Mouse (Mus musculus): ENCODE data around the gene Il34.

Il34 gene

DNA sequence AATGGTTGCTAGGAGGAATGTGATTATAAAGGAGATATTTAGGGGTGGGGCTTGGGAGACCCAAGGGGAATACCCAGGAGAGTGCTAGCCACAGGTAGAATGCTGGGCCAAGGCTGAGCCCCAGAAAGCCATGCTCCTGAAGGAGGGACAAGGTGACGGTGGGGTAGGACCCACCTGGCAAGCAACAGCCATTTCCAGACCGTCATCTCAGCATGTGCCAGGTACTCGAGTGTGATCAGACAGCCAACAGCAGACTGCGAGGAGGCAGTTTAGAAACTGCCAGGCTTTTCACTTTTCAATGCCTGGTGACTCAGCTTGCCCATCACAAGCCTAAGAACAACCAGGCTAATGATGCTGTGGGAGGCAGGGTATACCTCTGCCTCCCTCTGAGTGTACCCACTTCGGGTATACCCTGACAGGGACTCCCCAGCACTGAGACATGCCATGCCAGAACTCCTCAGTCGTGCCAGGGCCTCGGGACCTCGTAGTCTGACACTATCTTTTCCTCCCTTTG lies 74.3 kb downstream of the Il34 start:
- DNase-seq = peak in 1 of 2 experiments; percentile 38

DNA sequence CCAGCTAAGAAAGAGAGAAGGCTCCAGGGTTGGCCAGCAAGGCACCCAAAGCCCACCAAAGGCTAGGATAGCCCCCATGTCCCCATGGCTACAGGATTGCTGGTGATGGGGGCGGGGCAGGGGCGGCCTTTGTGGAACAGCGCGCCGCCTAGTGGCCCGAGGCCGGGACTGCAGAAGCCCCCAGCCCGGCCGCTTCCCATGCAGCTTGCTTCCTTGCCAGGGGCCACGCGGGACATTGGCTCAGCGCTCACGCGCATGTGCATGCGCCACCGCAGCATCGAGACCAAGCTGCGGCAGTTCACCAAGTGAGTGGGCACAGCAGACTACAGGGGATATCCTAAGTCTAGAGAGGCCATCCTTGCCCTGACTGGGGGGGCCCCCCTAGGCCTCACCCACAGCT lies 78.8 kb downstream of the Il34 start:
- DNase-seq = peak; percentile 76 to 85

DNA sequence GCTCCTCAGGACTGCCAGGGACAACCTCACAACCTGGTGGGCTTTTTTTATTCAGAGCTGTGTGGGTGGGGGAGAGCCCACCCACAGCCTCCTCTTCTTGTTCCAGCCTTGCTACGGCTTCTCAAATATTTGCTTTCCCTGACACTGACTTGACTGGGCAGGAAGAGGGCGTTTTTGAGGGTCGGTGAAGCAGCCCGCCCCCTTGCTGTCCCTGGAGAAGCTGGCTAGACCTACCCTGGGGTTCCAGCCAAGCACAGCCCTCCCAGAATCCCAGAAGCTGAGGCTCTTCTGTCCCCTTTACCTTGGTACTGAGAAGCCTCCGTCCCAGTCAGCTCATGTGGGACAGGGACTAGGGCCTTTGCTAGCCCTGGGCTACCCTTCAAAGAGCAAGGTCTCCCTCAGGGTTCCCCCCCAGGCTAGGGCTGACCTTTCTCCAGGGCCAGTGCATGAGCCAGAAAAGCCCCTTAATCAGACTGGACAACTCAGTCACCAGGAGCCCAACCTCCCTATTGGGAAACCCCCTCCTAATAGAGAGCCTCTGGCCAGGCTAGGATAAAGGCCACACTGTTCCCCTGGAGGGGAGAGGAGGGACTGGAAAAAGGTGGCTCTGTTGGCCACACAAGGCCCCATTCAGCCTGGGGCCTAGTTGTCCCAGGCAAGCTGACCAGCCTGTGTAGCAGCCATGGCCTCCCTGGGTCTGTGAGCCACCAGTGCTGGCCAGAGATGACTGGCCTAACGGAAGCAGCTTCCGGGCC lies 80.5 kb downstream of the Il34 start:
- DNase-seq = peak in 1 of 2 experiments; percentile 43

DNA sequence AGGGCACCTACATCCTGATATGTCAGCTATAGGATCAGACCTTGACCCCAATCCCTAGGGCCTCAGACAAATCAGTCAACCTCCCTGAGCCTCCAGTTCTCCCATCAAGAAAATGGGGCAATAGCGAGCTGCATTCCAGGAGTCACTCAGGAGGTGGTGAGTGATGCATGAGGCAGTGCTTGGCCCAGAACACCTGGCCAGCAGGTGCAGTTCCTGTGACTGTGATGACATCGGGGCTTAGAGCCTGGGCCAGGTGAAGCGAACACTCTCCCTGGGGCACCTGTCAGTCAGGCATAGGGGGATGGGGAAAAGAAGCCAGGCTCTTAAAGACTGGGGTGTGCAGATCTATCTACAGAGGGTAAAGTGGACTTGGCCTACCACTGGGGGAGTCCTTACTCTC lies 81.2 kb downstream of the Il34 start:
- DNase-seq = no peak

DNA sequence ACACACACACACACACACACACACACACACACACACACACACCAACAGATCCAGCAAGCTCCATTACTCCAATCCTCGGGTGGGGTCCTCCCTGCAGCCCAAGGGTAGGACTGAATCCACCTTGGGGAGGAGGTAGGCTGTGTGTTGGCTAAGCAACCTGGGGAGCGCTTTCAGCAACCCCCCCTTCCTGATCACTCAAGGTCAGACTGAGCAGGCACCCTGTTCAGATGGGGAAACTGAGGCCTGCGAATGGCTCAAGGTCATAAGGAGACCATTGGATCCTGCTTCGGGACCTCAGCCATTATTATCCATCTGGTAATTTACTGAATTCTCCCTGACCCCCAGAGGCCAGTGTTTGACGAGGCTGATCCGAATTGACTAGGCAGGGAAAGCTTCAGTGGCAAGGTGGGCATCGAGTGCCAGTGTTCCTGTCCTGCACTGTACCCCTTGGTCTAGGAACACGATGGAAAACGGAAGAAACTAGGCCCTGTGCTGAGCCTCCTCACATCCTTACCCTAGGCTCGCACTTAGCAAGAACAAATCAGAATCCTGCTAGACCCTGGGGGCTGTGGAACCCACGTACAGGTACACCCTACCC lies 83.2 kb downstream of the Il34 start:
- DNase-seq = no peak

DNA sequence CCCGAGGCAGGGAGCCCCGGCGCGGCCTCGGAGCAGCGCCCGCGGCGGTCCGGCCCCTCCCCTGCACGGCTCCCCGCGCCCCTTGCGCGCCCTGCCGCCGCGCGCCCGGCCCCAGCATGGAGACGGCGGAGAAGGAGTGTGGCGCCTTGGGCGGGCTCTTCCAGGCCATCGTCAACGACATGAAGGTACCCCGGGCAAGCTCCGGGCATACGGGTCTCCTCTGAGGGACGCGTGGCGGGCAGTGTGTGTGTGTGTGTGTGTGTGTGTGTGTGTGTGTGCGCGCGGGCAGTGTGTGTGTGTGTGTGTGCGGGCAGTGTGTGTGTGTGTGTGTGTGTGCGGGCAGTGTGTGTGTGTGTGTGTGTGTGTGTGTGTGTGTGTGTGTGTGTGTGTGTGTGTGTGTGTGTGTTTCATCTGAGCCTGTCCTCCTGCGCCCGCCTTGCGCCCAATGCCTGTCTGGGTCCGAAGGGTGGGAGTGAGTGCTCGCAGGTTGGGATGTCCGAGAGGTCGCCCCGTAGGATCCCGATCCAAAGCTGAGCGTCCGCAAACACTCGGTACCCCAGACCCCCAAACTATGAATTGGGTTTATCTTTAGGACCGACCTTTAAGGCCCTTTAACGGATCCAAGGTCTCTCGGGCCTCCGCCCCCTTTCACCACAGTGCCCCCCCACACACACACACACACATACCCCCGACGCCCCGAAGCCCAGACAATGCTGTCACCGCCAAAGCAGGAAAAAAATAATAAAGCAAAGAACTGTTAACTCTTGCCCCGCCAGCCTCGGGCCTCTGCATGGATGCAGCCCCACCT lies 83.9 kb downstream of the Il34 start:
- peak; percentile 74 to 76 for DNase-seq

DNA sequence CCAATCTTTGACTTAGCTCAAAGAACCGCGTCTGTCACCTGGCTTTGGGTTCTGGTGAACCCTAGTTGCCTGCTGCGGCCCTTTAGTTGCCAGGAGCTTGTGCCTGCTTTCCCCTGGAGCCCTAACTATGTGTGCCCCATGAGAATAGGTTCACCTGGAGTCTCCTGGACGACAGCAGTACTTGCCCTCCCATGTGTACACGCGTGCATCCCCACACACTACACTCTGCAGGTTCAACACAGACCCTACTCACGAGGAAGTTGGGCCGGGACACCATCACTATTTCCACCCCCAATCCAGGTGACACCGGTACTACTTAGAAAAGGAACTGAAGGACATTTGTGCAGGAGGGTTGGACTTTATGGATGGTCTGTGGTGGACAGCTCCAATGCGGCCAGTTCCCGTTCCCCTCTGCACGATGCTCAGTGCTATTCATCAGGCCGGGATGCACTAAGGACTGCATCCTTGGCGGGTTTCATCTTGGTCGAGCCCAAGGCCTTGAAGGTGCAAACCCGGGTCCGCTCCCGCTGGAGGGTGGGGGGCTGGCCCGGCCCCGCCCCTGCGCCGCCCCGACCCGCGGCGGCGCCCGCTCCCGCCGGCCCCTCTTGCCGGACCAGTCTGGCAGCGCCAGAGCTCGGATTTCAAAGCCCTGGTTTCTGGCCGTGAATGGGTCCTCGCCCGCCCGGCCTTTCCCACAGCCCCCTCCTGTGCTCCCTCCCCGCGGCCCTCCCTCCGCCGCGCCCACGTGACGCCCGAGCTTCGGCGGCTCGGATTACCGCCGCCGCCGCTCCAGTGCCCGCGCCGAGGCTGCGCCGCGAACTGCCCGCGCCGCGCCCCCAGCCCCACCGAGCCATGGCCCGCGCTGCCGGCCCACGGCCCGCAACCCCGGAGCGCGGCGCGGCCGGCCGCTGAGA lies 84.8 kb downstream of the Il34 start, which contains the start of gene Mtss1l:
Gene Mtss1l (plus strand): TSS at position 792 of the 914 bp plus-strand sequence.
- DNase-seq = peak; percentile 86 to 91

DNA sequence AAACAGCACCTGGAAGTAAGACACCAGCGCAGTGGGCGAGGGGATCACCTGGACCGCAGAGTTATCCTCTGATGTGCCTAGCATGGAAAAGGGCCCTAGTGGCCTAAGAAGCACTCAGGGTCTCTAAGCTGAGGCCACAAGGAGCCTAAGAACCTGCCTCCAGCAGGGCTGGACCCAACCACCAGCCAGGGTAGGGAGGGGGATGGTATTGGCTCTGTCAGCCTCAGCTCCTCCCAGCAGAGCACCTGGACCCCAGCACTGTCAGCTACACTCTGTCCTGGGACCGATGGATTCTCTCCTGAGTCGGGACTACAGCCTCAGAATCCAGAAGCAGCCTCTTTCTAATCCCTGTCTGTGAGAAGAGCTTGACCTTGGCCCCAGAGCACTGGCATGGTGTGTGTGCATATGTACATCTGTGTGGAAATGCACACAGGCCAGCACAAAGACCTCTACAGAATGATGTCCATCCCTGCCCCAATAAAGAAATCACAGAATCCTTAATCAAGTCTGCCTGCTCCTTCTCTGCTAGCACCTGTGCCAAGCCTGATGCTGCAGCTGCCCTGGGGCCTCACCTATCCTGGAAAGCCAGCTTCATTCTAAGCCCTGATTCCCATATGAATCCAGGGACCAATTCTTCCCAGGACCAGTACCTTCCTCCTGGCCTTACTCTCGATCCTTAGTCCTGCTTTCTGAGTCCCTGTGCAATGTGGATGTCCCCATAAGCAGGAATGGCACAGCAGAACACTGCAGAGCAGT lies 85.6 kb downstream of the Il34 start:
- peak in 1 of 2 experiments; percentile 56 for DNase-seq

DNA sequence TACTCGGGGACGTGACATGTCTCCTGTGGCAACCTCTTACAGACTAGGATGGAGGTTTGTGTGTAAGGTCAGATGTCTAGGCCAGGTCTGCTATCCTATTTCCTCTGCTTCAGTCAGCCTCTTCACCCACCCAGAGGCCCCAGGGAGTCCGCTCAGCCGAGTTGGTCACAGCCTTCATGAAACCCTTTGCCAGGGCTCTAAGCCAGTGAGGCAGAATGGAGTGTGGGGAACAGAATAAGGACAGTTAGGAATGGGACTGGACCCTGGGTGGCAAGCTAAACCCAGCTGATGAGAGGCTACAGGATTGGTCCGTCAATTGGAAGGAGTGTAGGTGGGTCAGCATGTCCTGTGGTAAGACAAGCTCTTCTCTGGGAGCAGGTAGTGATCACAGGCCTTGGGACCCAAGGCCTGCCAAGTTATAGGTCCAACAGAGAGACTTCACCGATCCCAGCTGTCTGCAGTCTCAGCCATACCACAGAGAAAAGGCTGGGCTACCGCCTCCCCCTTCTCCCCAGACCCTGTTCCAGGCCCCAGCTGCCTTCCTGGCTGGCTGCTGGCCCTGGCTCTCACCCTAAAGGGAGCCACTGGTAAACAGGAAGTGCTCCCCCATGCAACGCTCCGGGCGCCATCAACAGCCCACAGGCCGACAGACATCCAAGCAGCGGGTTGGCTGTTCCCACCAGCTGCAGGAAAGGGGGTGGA lies 86.6 kb downstream of the Il34 start:
- peak in 1 of 2 experiments; percentile 50 for DNase-seq

DNA sequence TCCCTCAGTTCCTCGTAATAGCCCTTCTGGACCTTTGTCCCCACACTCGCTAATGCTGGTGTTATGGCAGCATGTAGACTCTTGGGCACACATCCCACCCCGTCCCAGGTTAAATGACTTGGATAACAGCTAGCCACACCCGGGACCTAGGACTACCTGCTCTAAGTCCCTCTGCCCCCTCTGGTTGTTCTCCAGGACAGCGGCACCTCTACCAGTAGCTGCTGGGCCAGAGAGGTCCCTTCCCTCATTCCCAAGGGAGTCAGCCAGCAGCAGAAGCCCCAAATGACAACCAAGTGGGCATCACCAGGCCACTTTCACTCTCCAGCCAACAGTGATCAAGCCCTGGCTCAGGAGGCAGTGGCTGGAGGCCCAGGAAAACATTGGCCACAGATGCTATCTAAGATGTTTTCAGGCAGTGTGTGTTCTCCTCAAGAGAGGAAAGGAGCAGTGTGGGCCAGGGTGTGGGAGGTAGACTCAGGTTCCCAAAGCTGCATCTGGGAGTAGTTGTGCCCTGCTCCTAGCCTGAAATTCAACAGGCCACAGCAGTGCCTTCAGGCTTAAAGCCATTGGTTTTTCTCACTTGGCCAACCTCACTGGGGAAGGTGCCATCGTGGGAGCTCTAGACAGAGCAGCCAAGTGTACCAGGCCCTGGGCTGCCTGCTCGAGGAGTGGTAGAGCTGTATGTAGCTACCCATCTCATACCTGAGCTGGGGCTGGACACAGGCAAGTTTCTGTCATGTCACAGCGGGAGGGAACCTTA lies 87.3 kb downstream of the Il34 start:
- peak in 1 of 2 experiments; percentile 55 for DNase-seq

DNA sequence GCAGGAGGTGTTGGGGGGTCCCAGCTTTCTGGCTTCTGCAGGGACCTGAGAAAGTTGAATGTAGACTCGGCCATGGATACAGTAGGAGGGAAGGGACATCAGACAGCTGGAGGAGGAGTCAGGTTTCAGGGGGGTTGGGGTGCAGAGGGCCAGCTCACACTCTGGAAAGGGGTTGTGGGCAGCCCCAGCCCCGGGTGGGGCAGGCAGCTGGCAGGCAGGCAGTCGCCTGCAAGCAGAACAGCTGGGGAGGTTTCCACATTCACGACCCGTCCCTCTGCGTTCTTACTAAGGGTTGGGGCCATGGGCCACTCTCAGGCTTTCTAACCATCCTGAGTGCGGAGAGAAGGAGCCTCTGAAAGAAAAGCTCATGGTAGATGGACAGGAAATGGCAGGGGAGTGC lies 88.6 kb downstream of the Il34 start:
- no peak for DNase-seq

DNA sequence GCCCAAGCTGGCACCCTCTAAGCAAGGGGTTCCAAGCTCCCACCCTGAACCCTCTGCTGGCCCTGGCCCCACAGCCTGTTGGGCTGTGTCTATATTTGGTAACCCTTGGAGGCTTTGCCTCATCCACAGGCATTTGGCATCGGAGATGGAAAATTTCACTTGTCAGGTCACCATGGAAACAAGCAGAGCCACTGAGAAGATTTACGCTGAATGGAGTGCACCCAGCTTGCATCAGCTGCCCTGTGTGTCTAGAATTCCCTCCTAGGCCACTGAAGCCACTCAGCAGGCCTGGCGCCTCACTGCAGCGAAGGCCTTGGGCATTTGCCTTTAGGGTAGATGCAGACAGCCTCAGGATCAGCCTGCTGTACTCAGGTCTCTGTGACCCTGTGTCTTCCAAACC lies 89.6 kb downstream of the Il34 start:
- DNase-seq = peak; percentile 79

DNA sequence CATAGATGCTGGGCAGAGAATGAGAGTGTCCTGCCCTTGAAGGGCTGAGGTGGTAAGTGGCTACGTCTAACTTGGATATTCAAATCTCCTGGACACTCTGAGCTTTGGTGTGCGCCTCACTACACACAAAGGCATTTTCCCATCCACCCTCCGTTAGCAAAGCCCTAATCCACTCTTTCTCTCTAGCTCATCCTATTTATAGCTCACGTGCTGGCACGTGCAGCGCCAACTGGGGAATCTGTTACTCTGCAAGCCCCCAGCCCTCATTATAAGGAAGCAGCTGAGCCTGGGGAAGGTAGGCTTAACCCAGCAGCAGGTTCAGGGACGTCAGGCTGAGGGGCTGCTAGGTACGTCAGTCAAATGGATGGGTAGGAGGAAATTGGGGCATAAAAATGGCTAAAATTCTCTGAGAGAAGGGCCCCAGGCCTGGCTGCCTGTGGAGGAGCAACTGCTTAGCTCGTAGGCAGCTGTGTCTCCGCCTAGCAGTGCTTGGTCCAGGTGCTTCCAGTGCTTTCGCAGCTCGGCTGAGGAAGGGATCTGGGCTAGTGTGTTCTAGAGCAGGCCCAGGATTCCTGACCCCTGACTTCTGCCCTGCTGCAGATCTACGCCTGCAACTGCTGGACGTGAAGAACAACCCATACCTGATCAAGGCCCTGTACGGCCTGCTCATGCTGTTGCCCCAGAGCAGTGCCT lies 90.8 kb downstream of the Il34 start:
- DNase-seq = no peak

DNA sequence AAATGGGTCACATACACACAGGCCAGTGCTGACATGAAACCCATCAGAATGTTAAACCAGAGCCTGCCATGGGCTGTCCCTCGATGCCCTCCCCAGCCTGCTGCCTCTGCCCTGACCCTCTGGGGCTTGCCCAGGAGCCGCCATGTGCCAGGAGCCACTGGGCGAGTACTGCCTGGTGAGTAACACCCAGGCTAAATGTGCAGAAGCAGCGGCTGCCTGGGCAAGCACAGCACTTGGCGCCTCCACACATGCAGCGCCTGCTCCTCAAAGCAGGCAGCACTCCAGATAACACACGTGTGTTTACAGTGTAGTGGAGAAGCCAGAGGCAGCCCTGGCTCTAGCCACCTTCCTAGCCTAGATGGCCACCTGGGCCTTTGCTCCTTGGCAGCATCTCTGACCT lies 92.7 kb downstream of the Il34 start:
- DNase-seq = peak; percentile 55 to 56

DNA sequence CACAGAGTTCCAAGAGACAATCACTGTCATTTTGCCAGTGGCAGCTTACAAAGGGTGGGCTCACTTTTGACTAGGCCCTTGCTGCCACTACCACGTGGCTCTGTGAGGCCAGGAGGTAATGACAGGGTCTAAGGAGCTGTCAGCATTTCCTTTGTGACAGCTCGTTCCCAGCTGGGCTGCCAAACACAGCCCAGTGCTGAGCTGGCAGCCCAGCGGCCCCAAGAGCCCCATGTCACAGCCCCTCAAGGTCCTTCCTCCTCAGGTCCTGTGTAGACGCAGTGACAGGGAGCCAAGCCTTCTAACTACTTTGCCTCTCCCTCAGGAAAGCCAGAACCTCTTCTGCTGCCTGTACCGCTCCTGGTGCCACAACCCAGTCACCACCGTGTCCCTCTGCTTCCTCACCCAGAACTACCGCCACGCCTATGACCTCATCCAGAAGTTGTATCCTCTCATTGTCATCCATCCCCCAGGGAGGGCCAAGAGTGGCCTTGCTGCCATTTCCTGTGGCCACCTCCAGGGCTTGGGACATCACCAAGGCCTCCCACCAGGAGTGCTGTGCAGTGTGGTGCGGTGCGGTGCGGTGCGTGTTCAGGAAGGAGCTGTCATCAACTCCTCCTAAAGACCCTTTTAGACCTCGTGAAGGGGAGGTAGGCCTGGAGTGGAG lies 94.3 kb downstream of the Il34 start:
- peak in 1 of 2 experiments; percentile 37 for DNase-seq

DNA sequence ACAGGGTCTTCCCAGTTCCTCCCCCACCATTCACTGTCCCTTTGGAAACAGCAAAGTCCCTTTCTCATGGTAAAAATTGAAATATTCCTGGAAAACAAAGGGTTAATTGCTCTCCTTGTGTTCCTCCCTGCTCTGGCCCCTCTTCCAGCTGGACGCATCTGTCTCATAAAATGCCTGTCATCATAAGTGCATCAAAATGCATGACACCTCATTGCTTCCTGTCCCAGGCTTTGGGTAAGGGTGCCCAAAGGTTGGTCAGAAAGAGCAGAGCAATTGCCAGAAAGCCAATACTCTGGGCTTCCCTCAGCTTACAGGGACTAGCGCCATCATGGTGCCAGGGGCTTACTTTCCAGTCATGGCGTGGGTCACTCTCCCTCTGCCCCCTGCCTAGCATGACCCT lies 95.1 kb downstream of the Il34 start:
- DNase-seq = no peak

DNA sequence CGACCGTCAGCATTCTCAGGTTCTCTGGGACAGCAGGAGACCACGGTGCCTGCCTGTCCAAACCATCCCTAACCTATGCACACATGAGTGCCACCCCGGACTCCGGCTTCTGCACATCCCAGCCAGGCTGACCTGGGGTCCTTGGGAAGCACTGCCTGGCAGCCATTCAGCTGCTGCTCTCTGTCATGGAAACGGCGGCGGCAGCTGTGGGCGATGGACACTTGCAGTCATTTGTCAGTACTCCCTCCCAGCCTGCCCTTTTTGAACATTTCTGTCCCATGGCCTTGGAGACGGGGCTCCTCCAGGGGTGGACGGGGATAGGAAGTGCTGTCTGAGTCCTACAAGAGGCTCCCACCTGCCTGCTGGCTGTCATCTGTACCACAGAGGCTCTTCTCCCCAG lies 97.3 kb downstream of the Il34 start:
- peak; percentile 29 to 34 for DNase-seq

DNA sequence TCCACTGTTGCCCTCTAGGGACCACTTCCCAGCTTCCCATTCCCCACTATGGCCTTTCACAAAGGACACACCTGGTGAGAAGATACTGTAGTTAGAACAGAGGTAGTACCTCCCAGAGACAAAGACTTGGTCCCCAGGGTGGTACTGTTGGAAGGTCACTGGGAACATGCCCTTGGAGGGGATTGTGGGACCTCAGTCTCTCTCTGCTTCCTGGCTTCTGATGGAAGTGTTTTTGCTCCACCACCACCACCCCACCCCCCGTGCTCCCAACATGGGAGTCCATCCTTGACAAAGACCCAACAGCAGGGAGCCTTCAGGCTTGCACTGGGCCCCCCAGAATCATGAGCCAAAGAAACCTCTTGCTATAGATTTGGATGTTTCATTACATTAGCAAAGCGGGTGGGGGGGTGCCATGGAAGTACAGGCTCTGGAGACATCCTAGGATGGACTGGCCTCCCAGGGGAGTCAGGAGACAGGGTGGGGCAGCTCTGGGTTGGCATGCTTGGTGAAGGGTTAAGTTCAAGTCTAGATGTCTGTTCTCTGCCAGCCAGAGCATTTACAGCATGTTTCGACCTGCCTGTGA lies 99.3 kb downstream of the Il34 start:
- peak in 1 of 2 experiments; percentile 40 for DNase-seq
